Mouse (Mus musculus) heart, embryonic 13.5 days (tissue): ENCODE measurements around the gene Zfp740. TPM values are rescaled to one million over a fixed set of nuclear protein-coding genes. Genes with fewer than 3 reads are reported as not detected.
A peak's percentile ranks its signal among the peaks of the same experiment; 100 is the strongest.
"Not testable (repeated sequence)": the region's sequence is repeated elsewhere in the genome, so short reads cannot be mapped to it uniquely, and the experiment has no call there.

Experiments used
- ATAC-seq: fragments of 200-750 bp; cut with Nextera tagmentation; 2 replicates; pipeline ENCODE4 v1.8.0; 2017; ENCODE audit warnings: moderate TSS enrichment; ENCODE audit not compliant: insufficient number of reproducible peaks, low FRiP score, low TSS enrichment; ENCODE audit errors: extremely low read depth
- H3K27ac ChIP-seq: fragments of 300-500 bp; sonication (generic); replicated peaks from 2 replicates; pipeline ENCODE4 v1.5.1; 2015; ENCODE audit warnings: moderate library complexity, mild to moderate bottlenecking, inconsistent platforms
- H3K27me3 ChIP-seq: fragments of 300-500 bp; sonication (generic); replicated peaks from 2 replicates; pipeline ENCODE4 v1.6.1; 2015; ENCODE audit warnings: mild to moderate bottlenecking, inconsistent platforms
- H3K36me3 ChIP-seq: fragments of 300-500 bp; sonication (generic); 2 replicates; pipeline ENCODE4 v1.6.1; 2015; ENCODE audit warnings: mild to moderate bottlenecking, inconsistent platforms
- H3K4me1 ChIP-seq: fragments of 300-500 bp; sonication (generic); 2 replicates; pipeline ENCODE4 v1.6.1; 2015; ENCODE audit warnings: inconsistent platforms
- H3K4me2 ChIP-seq: fragments of 300-500 bp; sonication (generic); 2 replicates; pipeline ENCODE4 v1.6.1; 2015; ENCODE audit warnings: inconsistent platforms, mild to moderate bottlenecking, moderate library complexity
- H3K4me3 ChIP-seq: fragments of 300-500 bp; sonication (generic); 2 replicates; pipeline ENCODE4 v1.5.1; 2015; ENCODE audit warnings: moderate library complexity, mild to moderate bottlenecking, inconsistent platforms
- H3K9ac ChIP-seq: fragments of 300-500 bp; sonication (generic); 2 replicates; pipeline ENCODE4 v1.6.1; 2015; ENCODE audit warnings: inconsistent platforms, mild to moderate bottlenecking, moderate library complexity
- H3K9me3 ChIP-seq: fragments of 300-500 bp; sonication (generic); 2 replicates; pipeline ENCODE4 v1.6.1; 2016; ENCODE audit warnings: inconsistent platforms
- WGBS: fragments of 180-500 bp; shearing (Covaris S2); methylation state at CpG from one replicate; pipeline ENCODE4 v1.1.7; 2015; ENCODE audit warnings: mixed read lengths; 5-methylcytosine and 5-hydroxymethylcytosine counted together
- polyA plus RNA-seq: library from polyadenylated mRNA; unstranded; fragments of >200 nt; fragmentation: Nextera tagmentation; extraction: Ambion mirVana; gene quantifications from 2 replicates; pipeline ENCODE4 v1.2.1, GENCODE M21; 2015

Zfp740 gene
- 30.3 and 31.7 TPM in 2 replicates for polyA plus RNA-seq

DNA sequence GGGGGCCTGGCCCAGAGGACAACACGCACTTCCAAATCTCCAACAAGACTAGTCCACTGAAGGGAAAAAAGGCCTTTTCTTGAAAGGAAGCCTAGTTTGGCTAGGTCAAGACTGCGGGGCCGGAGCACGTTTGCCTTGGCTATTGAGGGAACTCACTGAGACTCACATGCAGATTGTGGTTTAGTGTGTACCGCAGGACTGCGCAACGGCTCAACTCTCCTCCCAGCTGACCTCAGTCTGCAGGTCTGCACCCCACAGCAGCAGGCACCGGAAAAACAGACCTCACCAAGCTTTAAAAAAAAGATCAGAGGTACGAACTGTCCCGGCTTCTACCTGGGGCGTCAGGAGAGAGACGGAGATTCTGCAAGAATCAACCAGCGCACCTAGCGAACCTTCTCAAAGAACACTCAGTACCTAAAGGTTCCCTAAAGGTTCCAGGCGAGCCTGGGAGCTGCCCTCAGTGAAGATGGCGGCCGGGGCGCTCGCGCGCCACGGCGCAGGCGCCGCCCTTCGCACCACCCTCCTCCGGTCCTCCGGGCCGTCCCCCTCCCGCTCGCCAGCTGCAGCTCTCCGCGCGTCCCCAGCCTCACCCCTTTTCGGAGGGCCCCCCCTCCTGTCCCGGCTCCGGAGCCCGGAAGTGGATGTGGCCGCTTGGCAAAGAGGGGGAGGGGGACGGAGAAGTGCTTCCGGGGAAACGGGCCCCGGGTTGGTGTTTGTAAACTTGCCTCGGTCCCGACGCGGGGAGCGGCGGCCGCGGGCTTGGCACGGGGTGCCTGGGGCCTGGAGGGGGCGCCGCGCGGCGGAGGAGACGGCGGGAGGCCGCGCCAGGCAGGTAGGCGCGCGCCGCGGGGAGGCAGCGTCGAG, at the start of gene Zfp740:
Gene Zfp740 (plus strand): TSS at position 279 of the 864 bp plus-strand sequence.
- ATAC-seq, result peak; percentile 94
- Histone ChIP-seq H3K4me3 (peak within 1 kb of the TSS; percentile 89), H3K9me3 (no peaks in the 10 kb centered on the region), H3K4me2 (peak within 1 kb of the TSS; percentile 75), H3K9ac (peak within 1 kb of the TSS; percentile 96), H3K27ac (peak within 1 kb of the TSS; percentile 99), H3K36me3 (peaks cover 52% of the 10 kb centered on the region), H3K27me3 (no peaks in the 10 kb centered on the region), H3K4me1 (peaks cover 39% of the 10 kb centered on the region)
- WGBS, result under 1% methylated on average over 58 of the region's 68 CpGs

DNA sequence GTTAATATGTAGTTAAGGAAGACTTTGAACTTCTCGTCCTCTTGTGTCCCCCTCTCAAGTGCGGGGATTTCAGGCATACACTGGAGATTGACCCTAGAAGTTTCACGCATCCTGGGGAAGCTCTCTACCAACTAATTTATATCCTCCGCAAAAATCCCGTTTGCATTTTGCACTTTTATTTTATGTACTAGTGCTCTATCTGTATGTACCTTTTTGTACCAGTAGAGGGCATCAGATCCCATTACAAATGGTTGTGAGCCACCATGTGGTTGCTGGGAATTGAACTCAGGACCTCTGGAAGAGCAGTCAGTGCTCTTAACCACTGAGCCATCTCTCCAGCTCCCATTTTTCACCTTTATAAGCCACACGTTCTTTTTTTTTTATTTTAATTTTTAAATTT, 48.0 kb upstream of the Zfp740 start:
- H3K9ac ChIP-seq, H3K27ac ChIP-seq, H3K9me3 ChIP-seq, ATAC-seq, H3K4me2 ChIP-seq, H3K36me3 ChIP-seq, H3K27me3 ChIP-seq, H3K4me3 ChIP-seq: not testable (repeated sequence)
- peaks cover 14% of the 10 kb centered on the region for H3K4me1 ChIP-seq
- WGBS, result 86% methylated on average over 6 of the region's 6 CpGs

DNA sequence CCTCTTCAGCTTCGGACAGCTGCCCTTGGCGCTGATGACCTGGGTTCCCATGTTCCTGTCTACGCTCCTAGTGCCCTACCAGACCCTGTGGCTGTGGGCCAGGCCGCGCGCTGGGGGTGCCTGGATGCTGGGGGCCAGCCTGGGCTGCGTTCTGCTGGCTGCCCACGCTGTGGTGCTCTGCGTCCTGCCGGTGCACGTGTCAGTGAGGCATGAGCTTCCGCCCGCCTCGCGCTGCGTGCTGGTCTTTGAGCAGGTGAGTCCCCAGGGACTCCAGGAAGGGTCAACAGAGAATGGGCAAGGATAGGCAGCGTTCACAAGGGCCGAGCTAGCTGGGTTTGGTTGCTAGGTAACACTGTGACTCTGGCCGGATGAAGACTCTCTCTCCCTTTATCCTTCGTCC, 46.2 kb upstream of the Zfp740 start:
- 42% methylated on average over 20 of the region's 20 CpGs for WGBS
- peaks cover 5% of the 10 kb centered on the region; the same call in 1 of the 2 replicates for H3K27me3 ChIP-seq
- no peak overlapping the region for H3K27ac ChIP-seq
- H3K36me3 ChIP-seq, result no peaks in the 10 kb centered on the region
- H3K4me1 ChIP-seq, result peaks cover 4% of the 10 kb centered on the region
- no peak for ATAC-seq
- no peak overlapping the region for H3K4me3 ChIP-seq
- no peaks in the 10 kb centered on the region for H3K9me3 ChIP-seq
- H3K9ac ChIP-seq, result no peak overlapping the region
- H3K4me2 ChIP-seq, result no peak overlapping the region

DNA sequence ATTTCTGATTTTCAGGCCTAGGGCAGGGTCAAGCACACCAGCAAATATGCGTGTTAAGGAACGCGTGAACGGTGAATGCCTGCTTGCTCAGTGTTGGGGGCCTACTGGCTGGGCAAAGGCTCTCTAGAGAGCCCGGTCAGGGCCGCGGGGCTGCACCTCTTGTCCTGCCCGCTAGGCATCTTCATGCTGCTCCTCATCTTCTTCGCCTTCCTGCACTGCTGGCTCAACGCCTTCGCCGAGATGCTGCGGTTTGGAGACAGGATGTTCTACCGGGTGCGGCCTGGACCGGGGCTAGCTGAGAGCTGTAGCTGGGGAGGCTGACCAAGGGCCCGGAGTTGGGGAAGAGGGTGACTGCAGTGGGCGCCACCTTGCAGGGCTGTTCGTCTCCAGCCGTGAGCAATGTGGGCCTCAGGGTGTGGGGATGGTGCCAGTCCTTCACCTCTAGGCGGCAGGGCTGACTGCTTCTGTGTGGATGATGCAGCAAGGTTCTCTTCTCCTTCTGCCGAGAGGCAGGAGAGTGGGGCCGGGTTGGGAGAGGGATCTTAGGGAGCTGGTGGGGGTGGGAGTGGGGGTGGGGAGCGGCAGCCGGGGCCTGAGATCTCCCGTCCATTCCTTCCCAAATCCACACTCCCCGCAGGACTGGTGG, 42.5 kb upstream of the Zfp740 start:
- peaks cover 5% of the 10 kb centered on the region; the same call in 1 of the 2 replicates for H3K27me3 ChIP-seq

DNA sequence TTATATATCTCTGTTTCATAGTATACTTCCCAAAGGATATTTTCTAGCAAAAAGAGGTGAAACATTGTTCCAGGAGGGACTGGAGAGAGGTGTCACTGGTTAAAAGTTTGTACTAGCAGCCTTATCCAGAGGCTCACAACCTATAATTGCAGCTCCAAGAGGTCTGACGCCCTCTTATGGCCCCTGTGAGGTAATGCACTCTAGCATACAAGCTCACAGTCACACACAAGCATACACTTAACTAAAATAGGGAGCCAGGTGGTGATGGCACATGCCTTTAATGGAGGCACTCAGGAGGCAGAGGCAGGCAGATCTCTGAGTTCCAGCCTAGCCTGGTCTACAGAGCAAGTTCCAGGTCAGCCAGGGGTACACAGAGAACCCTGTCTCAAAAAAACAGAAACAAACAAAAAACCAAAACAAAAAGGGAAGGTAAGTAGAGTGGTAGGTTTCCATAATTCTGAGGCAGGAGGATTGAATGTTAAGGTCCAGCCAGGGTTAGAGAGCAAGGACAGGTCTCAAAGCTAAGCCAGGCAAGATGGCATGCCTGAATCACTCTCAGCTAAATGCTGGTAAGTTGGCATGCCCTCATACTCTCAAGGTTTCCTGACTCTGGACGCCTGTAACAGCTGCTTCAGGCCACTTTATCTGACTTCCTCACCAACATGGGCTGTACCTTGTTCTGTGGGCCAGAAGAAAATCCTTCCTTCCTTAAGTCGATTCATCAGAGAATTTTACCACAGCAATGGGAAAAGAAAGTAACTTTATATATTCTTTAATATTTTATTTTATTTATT, 39.0 kb upstream of the Zfp740 start:
- no peak overlapping the region for H3K4me2 ChIP-seq
- H3K9ac ChIP-seq, result no peak overlapping the region
- no peak overlapping the region for H3K27ac ChIP-seq
- no peaks in the 10 kb centered on the region for H3K36me3 ChIP-seq
- H3K9me3 ChIP-seq, result no peaks in the 10 kb centered on the region
- H3K27me3 ChIP-seq, result peaks cover 5% of the 10 kb centered on the region; the same call in 1 of the 2 replicates
- peaks cover 22% of the 10 kb centered on the region for H3K4me1 ChIP-seq
- ATAC-seq, result no peak
- H3K4me3 ChIP-seq, result no peak overlapping the region
- WGBS, result 41% methylated on average over 3 of the region's 3 CpGs

More for the DNA sequence above, 42.5 kb upstream of the Zfp740 start:
- no peaks in the 10 kb centered on the region for H3K9me3 ChIP-seq
- peaks cover 4% of the 10 kb centered on the region for H3K4me1 ChIP-seq
- H3K4me2 ChIP-seq, result no peak overlapping the region
- no peaks in the 10 kb centered on the region for H3K36me3 ChIP-seq
- no peak overlapping the region for H3K27ac ChIP-seq
- no peak for ATAC-seq
- no peak overlapping the region for H3K4me3 ChIP-seq
- WGBS, result 46% methylated on average over 27 of the region's 27 CpGs
- no peak overlapping the region for H3K9ac ChIP-seq

DNA sequence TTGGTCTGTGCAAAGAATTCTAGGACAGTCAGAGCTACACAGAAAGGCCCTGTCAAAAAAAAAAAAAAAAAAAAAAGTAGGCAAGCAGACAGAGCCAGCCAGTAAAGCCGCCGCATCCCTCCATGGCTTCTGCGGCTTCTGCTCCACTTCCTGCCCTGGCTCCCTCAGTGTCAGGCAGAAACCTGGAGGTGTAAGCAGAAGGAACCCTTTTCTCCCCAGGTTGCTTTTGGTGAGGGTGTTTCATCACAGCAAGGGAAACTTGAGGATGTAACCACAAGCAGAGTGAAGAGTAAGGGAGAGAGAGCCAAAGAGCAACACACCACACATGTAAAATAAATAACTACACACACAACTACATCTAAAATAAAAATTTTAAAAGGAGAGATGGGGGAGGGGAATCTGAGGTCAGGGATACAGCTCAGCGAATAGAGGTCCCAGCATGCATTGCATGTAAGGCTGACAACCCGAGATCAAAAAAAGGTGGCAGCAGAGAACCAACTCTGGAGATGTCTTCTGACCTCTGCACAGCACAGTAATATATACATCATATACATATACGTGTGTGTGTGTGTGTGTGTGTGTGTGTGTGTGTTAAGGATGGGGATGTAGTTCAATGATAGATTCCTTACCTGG, 37.5 kb upstream of the Zfp740 start:
- no peak overlapping the region for H3K27ac ChIP-seq
- H3K36me3 ChIP-seq, result no peaks in the 10 kb centered on the region
- 45% methylated on average over 6 of the region's 6 CpGs for WGBS
- no peak overlapping the region for H3K9ac ChIP-seq
- H3K27me3 ChIP-seq, result peaks cover 2% of the 10 kb centered on the region; the same call in 1 of the 2 replicates
- no peak overlapping the region for H3K4me3 ChIP-seq
- no peak for ATAC-seq
- no peaks in the 10 kb centered on the region for H3K9me3 ChIP-seq
- H3K4me1 ChIP-seq, result peaks cover 22% of the 10 kb centered on the region
- H3K4me2 ChIP-seq, result no peak overlapping the region

DNA sequence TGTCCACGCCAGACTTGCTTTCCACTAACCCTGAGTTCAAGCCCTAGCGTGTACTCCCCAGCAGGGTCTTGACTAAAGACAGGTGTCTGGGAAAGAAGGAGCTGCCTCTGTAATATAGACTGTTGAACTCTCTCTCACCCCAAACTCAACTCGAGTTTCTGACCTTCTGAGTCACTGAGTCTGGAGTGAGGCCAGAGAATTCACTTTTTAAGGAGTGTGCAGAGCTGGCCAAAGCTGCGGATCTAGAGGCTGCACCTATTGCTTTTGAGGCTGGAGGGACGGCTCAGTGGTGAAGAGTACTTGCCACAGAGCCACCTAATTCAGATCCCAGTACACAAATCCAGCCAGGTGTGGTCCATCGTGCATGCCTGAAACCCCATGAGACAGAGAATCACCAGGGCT, 35.4 kb upstream of the Zfp740 start:
- no peaks in the 10 kb centered on the region for H3K27me3 ChIP-seq
- peaks cover 5% of the 10 kb centered on the region; the same call in 1 of the 2 replicates for H3K36me3 ChIP-seq
- peak overlapping the region; percentile 69 for H3K27ac ChIP-seq
- ATAC-seq, result no peak
- no peak overlapping the region for H3K4me2 ChIP-seq
- peak overlapping the region; percentile 37; the same call in 1 of the 2 replicates for H3K9ac ChIP-seq
- H3K4me3 ChIP-seq, result no peak overlapping the region
- peaks cover 22% of the 10 kb centered on the region for H3K4me1 ChIP-seq
- H3K9me3 ChIP-seq, result no peaks in the 10 kb centered on the region
- WGBS, result 33% methylated on average over 6 of the region's 6 CpGs

DNA sequence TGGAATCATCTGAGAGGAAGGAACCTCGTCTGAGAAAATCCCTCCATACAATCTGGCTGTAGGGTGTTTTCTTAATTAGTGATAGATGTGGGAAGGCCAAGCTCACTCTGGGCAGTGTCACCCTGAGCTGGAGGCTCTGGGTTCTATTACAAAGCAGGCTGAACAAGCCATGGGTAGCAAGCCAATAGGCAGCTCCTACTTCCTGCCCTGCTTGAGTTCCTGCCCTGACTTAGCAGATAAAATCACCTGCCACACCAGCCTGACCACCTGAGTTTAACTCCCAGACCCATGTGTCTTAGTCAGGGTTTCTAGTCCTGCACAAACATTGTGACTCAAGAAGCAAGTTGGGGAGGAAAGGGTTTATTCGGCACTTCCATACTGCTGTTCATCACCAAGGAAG, 34.0 kb upstream of the Zfp740 start:
- Histone ChIP-seq H3K27ac (no peak overlapping the region), H3K9ac (no peak overlapping the region), H3K27me3 (no peaks in the 10 kb centered on the region), H3K4me3 (no peak overlapping the region), H3K9me3 (peaks cover 3% of the 10 kb centered on the region; the same call in 1 of the 2 replicates), H3K36me3 (peaks cover 9% of the 10 kb centered on the region), H3K4me1 (peaks cover 22% of the 10 kb centered on the region), H3K4me2 (no peak overlapping the region)
- no peak for ATAC-seq
- WGBS, result 63% methylated on average over 2 of the region's 2 CpGs

DNA sequence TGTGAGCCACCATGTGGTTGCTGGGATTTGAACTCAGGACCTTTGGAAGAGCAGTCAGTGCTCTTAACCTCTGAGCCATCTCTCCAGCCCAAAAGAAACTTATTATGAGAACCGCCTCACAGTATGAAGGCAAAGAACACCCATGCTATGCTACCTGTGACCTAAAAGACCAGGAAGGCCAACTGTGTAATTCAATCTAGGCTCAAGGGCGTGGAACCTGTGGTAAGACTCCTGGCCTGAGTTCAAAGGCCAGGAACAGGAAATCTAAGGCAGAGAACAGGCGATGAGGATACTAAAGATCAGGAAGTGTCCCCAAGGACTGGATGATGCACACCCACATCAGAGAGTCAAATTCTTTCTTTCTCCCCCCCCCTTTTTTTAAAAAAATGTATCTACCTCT, 29.5 kb upstream of the Zfp740 start:
- Histone ChIP-seq H3K27me3 (no peaks in the 10 kb centered on the region), H3K4me1 (peaks cover 2% of the 10 kb centered on the region; the same call in 1 of the 2 replicates), H3K36me3 (peaks cover 40% of the 10 kb centered on the region), H3K4me3 (no peak overlapping the region), H3K27ac (no peak overlapping the region), H3K9me3 (peaks cover 9% of the 10 kb centered on the region), H3K9ac (no peak overlapping the region), H3K4me2 (no peak overlapping the region)
- WGBS, result 81% methylated on average over 3 of the region's 3 CpGs
- no peak for ATAC-seq

DNA sequence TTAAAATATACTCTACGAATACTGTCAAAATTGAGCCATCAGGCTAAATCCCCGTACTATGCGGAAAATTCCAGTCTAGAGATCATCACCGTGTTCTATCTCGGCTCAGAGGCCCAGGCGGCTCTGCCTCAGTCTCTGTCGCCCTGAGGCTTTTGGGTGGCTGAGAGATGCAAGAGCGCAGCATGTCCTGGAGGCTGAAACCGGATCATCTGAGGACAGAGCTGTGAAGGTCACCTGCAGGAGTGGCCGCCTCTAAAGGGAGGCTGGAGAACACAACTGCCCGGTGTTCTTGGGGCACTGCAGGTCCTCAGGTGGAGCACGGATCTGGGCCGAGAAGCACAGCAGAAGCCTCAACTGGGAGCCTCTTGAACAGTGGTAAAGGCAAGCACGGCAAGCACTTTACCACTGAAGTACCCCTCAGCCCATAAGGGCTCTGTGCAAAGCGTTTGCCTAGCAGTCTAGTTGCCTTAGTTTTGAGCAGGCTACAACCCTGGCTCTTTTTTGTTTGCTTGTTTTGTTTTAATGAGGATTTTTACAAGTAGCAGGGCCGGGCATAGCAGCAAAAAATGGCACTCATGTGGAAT, 27.2 kb upstream of the Zfp740 start:
- Histone ChIP-seq H3K4me3 (no peak overlapping the region), H3K4me2 (no peak overlapping the region), H3K4me1 (no peaks in the 10 kb centered on the region), H3K27ac (no peak overlapping the region), H3K9ac (no peak overlapping the region), H3K9me3 (peaks cover 9% of the 10 kb centered on the region), H3K36me3 (peaks cover 49% of the 10 kb centered on the region), H3K27me3 (no peaks in the 10 kb centered on the region)
- WGBS, result 74% methylated on average over 16 of the region's 16 CpGs
- no peak for ATAC-seq
